Mouse (Mus musculus): ENCODE results near the gene Txndc8.

GRCm38 (mm10) chr4:58040093-58040492 is 31.2 kb upstream of the Txndc8 start:
- TF ChIP-seq USF1 (IDR thresholded peaks at IDR 0.05; ENCODE audit: low read depth) (no peak), MAX (IDR thresholded peaks at IDR 0.05; ENCODE audit: low read depth) (no peak), POLR2A (IDR thresholded peaks at IDR 0.05; ENCODE audit: insufficient read length, low read depth) (no peak), REST (IDR thresholded peaks at IDR 0.05; ENCODE audit: insufficient read depth, insufficient read length) (no peak)

All from myocyte (in vitro differentiated cells).